Mouse (Mus musculus): ENCODE measurements around the gene Grin2a.

GRCm38 (mm10) chr16:10031891-10032290 lies 36.5 kb upstream of the Grin2a start:
- TF ChIP-seq TBP (IDR thresholded peaks at IDR 0.05; ENCODE audit: low read depth, low read length) (no peak), UBTF (IDR thresholded peaks at IDR 0.05; ENCODE audit: borderline replicate concordance, insufficient read depth, low read depth, low read length) (no peak), GATA1 (IDR thresholded peaks at IDR 0.05; ENCODE audit: low read depth, low read length) (no peak), CHD1 (IDR thresholded peaks at IDR 0.05; ENCODE audit: low read depth, low read length) (no peak), HCFC1 (IDR thresholded peaks at IDR 0.05; ENCODE audit: low read depth, low read length) (no peak), MAX (IDR thresholded peaks at IDR 0.05; ENCODE audit: low read length) (no peak), POLR2A (IDR thresholded peaks at IDR 0.05; ENCODE audit: control insufficient read depth in 1 of 2, insufficient read depth in 1 of 2, low read depth in 1 of 2, low read length in 2 of 2, poor library complexity in 1 of 2) (no peak), ETS1 (IDR thresholded peaks at IDR 0.05; ENCODE audit: low read depth, low read length) (no peak)

Measured in MEL (cell line).